Mouse (Mus musculus) brown adipose tissue, adult 24 weeks (tissue): ENCODE results near the gene Fam102b. TPM values are rescaled to one million over a fixed set of nuclear protein-coding genes. Genes with fewer than 3 reads are reported as not detected.

Source experiments
- H3K27ac ChIP-seq: fragments of 200-500 bp; replicated peaks from 2 replicates; pipeline ENCODE4 v1.5.1; 2012; ENCODE audit warnings: low read depth, mild to moderate bottlenecking, low read length
- H3K4me1 ChIP-seq: fragments of 200-500 bp; 2 replicates; pipeline ENCODE4 v1.6.1; 2012; ENCODE audit warnings: low read length, mixed read lengths; ENCODE audit not compliant: control insufficient read depth, insufficient read depth, insufficient read length
- H3K4me3 ChIP-seq: fragments of 200-500 bp; 2 replicates; pipeline ENCODE4 v1.5.1; 2012; ENCODE audit warnings: low read depth, mild to moderate bottlenecking, low read length, moderate library complexity; ENCODE audit not compliant: insufficient read depth
- polyA plus RNA-seq: library from polyadenylated mRNA; stranded (reverse); fragments of >200 nt; gene quantifications from 2 replicates; pipeline ENCODE4 v1.2.4, GENCODE M21; 2012; ENCODE audit not compliant: missing spikeins, insufficient read depth, insufficient read length

Fam102b gene
- polyA plus RNA-seq, 1 experiment = 10.2 TPM

DNA sequence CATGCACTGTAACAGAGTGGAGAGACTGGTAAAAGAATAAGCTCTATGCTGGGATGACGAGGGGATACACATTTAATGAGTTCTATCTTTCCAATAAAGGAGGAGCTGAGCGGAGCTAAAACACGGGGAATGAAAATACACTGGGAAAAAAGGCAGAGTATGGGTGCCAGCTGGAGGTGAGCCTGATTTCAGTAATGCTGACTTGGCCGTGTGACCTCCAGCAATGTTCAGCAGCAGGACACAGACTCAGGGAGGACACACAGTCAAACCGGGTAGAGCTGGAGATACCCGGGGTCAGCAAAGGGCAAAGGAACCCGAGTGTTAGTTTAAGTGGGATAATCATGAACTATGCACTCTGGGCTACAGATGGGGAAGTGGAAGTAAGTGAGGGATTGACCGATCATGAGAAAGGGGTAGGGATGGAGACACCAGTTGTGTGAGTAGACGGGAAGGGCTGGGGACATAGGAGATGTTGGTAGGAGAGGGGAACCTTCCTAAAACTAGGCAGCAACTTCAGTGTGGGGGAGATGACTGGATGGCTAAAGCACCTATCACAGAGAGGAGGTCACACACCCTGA lies 37.3 kb downstream of the Fam102b start:
- H3K4me3 ChIP-seq = no peak overlapping the region
- no peaks in the 10 kb centered on the region for H3K4me1 ChIP-seq
- H3K27ac ChIP-seq = 0 out of 2 replicates have a peak overlapping the region, but pooled peaks have one; percentile 1

DNA sequence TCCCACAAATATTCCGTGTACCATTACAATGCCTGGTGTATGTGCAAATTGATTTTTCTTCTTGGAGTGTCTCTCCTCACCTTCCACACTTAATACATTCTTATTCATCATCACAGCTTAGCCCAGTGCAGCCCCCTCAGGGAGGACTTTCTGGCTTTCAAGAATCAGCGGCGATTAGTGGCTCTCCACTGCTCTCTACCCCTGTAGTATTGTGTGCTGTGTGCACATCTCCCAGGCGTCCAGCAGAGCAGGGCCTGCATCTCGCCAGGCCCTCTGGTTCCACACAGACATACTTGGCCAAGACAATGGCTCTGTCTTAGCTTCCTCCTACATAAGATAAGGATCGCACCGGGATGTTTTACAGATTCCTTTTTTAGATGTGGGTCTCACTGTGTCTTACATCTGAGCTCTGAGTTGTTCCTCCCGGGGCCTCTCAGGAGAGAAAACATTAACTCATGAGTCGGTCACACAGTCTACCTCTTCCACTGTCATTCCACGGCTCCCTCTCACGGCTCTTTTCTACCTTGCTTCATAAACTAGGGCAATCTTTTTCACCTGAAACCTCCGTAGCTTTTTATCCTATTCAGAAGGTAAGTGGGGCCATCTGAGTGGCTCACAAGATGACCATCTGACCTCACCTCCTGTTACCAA lies 40.3 kb downstream of the Fam102b start:
- H3K4me3 ChIP-seq = no peak overlapping the region
- H3K4me1 ChIP-seq = no peaks in the 10 kb centered on the region
- no peak overlapping the region for H3K27ac ChIP-seq

DNA sequence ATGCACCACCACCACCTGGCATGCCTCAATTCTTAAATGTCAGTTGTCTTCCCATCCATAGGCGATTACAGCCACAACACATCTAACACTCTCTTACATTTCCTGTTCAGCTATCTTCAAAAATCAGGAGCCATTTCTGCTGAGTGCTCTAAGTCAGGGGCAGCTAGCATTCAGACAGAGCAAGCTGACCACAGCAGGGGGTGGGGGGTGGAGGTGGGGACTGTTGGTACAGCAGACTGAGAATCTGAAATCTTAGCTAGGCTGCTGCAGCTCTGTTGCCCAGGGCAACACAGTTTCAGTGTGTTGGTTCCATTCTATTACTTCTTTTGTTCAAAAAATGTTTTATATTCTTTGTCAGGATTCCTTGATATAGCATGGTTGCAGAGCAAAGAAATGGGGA lies 40.9 kb downstream of the Fam102b start:
- Histone ChIP-seq H3K4me3 (no peak overlapping the region), H3K4me1 (no peaks in the 10 kb centered on the region), H3K27ac (no peak overlapping the region)

DNA sequence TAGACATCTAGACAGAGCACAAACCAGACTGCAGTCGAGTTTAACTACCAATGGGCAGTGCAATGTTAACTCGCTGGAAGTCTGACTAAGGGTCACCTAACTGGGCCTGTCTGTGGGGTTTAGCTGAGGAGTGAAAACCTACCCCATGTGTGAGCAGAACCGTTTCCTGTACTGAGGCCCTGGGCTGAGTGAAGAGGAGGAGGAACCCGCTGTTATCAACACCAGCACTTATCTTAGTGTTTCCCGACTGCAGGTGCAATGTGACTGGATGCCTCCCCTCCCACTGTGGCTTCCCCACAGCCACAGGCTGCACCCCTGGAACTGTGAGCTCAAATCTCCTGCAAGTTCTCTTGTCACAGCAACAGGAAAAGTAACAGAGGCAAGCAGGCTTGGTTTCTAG lies 43.4 kb downstream of the Fam102b start:
- H3K4me1 ChIP-seq = no peaks in the 10 kb centered on the region
- H3K4me3 ChIP-seq = no peak overlapping the region
- no peak overlapping the region for H3K27ac ChIP-seq

GRCm38 (mm10) chr3:108981946-108982345 lies 45.5 kb downstream of the Fam102b start:
- H3K27ac ChIP-seq = no peak overlapping the region
- no peaks in the 10 kb centered on the region for H3K4me1 ChIP-seq

DNA sequence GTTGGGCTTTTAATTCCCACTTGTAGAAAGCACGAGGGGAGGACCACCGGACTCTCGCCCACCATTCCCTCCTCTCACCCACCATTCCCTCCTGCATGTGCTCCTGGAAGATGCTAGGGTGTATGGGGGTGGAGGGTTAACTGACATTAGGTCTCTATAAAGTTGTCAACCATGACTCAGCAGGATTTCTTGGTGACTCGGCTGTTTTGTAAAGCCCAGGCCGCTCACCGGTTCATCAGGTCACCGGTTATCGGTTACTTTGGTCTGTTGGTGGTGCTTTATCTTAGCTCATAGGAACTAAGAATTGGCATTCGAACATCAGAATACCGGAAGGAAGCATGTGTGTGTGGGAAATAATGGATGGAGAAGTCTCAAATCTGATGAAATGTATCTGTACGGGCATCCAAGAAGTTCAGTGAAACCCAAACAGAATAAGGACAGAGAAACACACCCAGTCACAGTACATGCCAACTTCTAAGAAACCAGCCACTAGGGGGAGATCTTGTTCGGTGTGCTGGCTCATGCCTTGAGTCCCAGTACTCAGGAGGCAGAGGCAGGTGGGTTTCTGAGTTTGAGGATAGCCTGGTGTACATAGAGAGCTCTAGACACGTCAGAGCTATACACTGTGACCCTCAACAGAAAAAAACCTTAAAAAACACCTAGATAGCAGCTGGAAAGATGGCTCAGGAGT lies 49.9 kb downstream of the Fam102b start:
- H3K4me3 ChIP-seq = no peak overlapping the region
- H3K4me1 ChIP-seq = no peaks in the 10 kb centered on the region
- no peak overlapping the region for H3K27ac ChIP-seq

More at GRCm38 (mm10) chr3:108981946-108982345, 45.5 kb downstream of the Fam102b start:
- H3K4me3 ChIP-seq = no peak overlapping the region

DNA sequence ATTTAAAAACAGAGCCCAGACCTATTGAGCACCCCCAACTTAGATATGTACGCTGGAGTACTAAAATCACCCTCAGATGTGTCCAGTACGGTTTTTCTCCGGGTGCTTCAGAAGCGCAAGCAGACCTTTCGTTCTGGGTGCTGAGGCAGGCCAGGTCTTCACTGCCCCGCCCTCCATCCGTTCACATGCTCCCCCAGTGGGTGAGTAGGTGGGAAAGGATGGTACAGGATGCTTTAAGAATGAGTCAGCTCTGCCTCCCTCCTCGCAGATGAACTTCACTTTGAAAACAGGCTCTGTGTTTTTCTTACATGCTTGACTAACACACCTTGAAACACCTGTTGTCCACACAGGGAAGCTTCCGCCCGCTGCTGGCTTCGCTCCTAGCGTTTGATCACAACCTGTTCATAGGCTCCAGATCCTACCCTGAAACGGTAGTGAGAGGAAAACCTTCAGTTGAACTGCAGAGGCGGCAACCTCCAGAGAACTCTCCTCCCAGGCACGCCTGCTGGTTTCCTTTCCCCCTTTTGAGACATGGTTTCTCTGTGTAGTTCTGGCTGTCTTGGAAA lies 52.4 kb downstream of the Fam102b start:
- Histone ChIP-seq H3K4me3 (no peak overlapping the region), H3K4me1 (no peaks in the 10 kb centered on the region), H3K27ac (no peak overlapping the region)

GRCm38 (mm10) chr3:108973980-108974660 lies 53.3 kb downstream of the Fam102b start:
- Histone ChIP-seq H3K27ac (no peak overlapping the region), H3K4me1 (no peaks in the 10 kb centered on the region), H3K4me3 (no peak overlapping the region)

DNA sequence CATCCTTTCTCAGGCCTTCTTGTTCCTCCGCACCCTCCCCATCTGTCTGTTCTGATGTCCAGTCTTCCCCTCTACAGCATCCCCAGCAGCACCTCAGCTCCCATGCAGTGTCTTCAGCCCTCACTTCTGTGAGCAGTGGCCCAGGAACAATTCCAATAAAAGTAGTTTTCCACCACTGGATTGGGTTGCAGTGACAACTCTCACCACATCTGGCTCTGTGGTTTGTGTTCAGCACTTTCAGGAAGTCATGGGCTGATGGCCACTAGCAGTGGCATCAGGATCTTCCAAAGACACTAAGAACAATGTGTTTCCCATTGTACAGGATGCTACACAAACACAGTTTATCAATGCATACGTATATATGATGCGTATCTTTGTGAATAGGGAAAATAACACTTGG lies 61.4 kb downstream of the Fam102b start:
- Histone ChIP-seq H3K4me3 (no peak overlapping the region), H3K4me1 (no peaks in the 10 kb centered on the region), H3K27ac (no peak overlapping the region)

GRCm38 (mm10) chr3:108964361-108965044 lies 62.9 kb downstream of the Fam102b start:
- H3K27ac ChIP-seq = no peak overlapping the region
- H3K4me3 ChIP-seq = no peak overlapping the region
- no peaks in the 10 kb centered on the region for H3K4me1 ChIP-seq

DNA sequence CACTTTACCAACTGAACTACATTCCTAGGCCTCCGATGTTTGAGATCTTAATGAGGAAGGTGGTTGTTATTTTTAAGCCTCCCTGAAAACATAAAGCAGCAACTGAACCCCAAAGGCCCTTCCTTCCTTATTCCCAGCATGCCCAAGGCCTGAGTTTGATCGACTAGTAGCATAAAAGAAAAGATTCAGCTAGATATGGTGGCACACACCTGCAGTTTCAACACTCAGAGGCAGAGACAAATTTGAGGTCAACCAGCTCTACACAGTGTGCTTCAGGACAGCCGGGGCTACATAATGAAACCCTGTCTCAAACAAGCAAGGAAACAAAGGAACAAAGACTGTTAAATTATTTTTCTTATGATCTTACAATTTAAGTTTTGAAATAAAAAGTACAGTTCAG lies 63.6 kb downstream of the Fam102b start:
- Histone ChIP-seq H3K4me3 (no peak overlapping the region), H3K27ac (no peak overlapping the region), H3K4me1 (no peaks in the 10 kb centered on the region)

DNA sequence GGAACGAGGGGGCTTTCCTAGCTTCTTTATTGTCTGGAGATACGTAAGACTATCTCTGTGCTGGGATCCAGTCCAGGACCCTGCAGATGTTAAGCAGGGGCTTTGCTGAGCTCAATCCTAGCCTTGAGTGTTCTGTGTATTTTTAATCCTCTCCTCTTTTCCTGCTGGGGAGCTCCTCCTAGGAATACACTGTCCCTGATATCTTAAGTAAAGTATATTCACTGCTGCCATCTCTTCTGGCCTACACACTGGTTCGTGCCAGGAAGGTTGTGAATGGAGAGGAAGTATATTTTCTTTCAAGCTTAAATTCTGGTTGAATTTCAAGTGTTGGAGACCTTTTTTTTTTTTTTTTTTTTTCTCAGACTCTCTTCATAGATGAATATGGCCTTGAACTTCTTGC lies 64.1 kb downstream of the Fam102b start:
- Histone ChIP-seq H3K27ac (no peak overlapping the region), H3K4me3 (no peak overlapping the region), H3K4me1 (no peaks in the 10 kb centered on the region)

GRCm38 (mm10) chr3:108961655-108962054 lies 65.8 kb downstream of the Fam102b start:
- Histone ChIP-seq H3K4me1 (no peaks in the 10 kb centered on the region), H3K4me3 (no peak overlapping the region), H3K27ac (no peak overlapping the region)

DNA sequence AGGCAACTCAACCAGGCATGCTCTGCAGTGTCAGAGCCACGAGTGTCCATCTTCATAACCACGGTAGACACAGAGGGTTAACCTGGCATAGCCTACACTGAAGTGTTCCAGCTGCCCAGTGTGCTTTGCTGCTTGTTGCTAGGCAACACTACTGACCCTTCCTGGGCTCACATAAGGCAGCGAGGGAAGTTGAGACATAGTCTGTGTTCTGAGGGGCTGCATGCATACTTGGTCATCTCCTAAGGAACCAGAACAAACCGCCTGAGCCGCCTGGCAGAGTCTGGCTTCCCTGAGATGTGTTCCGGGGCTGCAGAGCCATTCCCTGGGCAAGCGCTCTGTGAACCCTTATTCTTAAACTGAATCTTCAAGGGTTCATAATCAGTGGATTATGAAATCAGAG lies 66.2 kb downstream of the Fam102b start:
- Histone ChIP-seq H3K4me3 (no peak overlapping the region), H3K27ac (no peak overlapping the region), H3K4me1 (no peaks in the 10 kb centered on the region)
